Mouse (Mus musculus) CH12.LX (cell line): ENCODE measurements at regions not wholly inside any gene's neighbourhood (a gene's known extent, or its start where the extent isn't known, plus 50 kb on each side); places are given as distances from the start of the nearest gene placed in this dataset.

Experiments used
- DNase-seq: peaks from one replicate; pipeline ENCODE4 v3.0.0-alpha.2; 2013; ENCODE audit errors: extremely low read depth
- H3K27ac ChIP-seq: 2 replicates; pipeline ENCODE4 v1.5.1; 2012; ENCODE audit warnings: low read depth, mild to moderate bottlenecking, control low read depth, moderate library complexity; ENCODE audit not compliant: insufficient read depth
- H3K27me3 ChIP-seq: replicated peaks from 2 replicates; pipeline ENCODE3; 2012; ENCODE audit warnings: inconsistent platforms
- H3K36me3 ChIP-seq, 2 experiments: replicated peaks in 1 of 2; 2 replicates each; pipeline versions ENCODE3 to v1.6.1; 2012; ENCODE audit warnings: inconsistent platforms in 1 of 2, low read length in 1 of 2, mild to moderate bottlenecking in 1 of 2, mixed read lengths in 1 of 2, moderate library complexity in 1 of 2; ENCODE audit not compliant: control insufficient read depth in 1 of 2, insufficient read depth in 1 of 2
- H3K4me1 ChIP-seq, 2 experiments: 2 replicates each; pipeline ENCODE4 v1.6.1; 2012; ENCODE audit warnings: inconsistent platforms in 1 of 2, moderate library complexity in 1 of 2; ENCODE audit not compliant: insufficient read depth in 2 of 2, control insufficient read depth in 1 of 2
- H3K4me2 ChIP-seq: 2 replicates; pipeline ENCODE4 v1.6.1; 2012; ENCODE audit warnings: low read depth, mild to moderate bottlenecking, control low read depth; ENCODE audit not compliant: poor library complexity, insufficient read depth, severe bottlenecking
- H3K4me3 ChIP-seq, 3 experiments: fragments of 150-350 bp in 1 of 3; sonication (generic) in 1 of 3; replicated peaks in 1 of 3; 2 replicates each; pipeline versions ENCODE3 to v1.5.1; 2011 to 2012; ENCODE audit warnings: low read depth in 2 of 3, low read length in 2 of 3, mild to moderate bottlenecking in 2 of 3, moderate library complexity in 2 of 3, control low read depth in 1 of 3, improper control_type of control experiment in 1 of 3, inconsistent platforms in 1 of 3, mixed read lengths in 1 of 3; ENCODE audit not compliant: poor library complexity in 1 of 3
- H3K79me2 ChIP-seq: replicated peaks from 2 replicates; pipeline ENCODE4 v1.6.1; 2012; ENCODE audit warnings: mild to moderate bottlenecking, moderate library complexity; ENCODE audit not compliant: control insufficient read depth, poor library complexity, insufficient read depth, severe bottlenecking; ENCODE audit errors: extremely low read depth
- H3K9ac ChIP-seq: 2 replicates; pipeline ENCODE4 v1.6.1; 2012; ENCODE audit warnings: low read depth, mild to moderate bottlenecking, control low read depth, moderate library complexity; ENCODE audit not compliant: insufficient read depth
- H3K9me3 ChIP-seq: replicated peaks from 2 replicates; pipeline ENCODE3; 2012; ENCODE audit warnings: low read length, inconsistent platforms, mixed read lengths
- CHD1 ChIP-seq: IDR thresholded peaks from 2 replicates; pipeline ENCODE4 v1.6.1; 2012; ENCODE audit warnings: low read depth, low read length, improper control_type of control experiment, inconsistent platforms
- CHD2 ChIP-seq: IDR thresholded peaks from 2 replicates; pipeline ENCODE4 v1.6.1; 2011; ENCODE audit warnings: low read length, improper control_type of control experiment
- E2F4 ChIP-seq: IDR thresholded peaks from 2 replicates; pipeline ENCODE4 v1.6.1; 2011; ENCODE audit warnings: low read depth, low read length, improper control_type of control experiment; ENCODE audit not compliant: insufficient replicate concordance
- GABPA ChIP-seq: IDR thresholded peaks from 2 replicates; pipeline ENCODE4 v1.6.1; 2012; ENCODE audit warnings: low read depth, low read length, improper control_type of control experiment, inconsistent platforms; ENCODE audit not compliant: insufficient replicate concordance
- IRF4 ChIP-seq: IDR thresholded peaks from 2 replicates; pipeline ENCODE4 v1.6.1; 2014; ENCODE audit warnings: low read depth, mild to moderate bottlenecking, inconsistent platforms, low read length, improper control_type of control experiment
- JUN ChIP-seq: IDR thresholded peaks from 2 replicates; pipeline ENCODE4 v1.6.1; 2011; ENCODE audit warnings: low read depth, mild to moderate bottlenecking, low read length, improper control_type of control experiment, moderate library complexity; ENCODE audit not compliant: insufficient read depth
- MAFK ChIP-seq: IDR thresholded peaks from 2 replicates; pipeline ENCODE4 v1.6.1; 2011; ENCODE audit warnings: low read length, improper control_type of control experiment; ENCODE audit not compliant: insufficient replicate concordance
- MEF2A ChIP-seq: IDR thresholded peaks from 2 replicates; pipeline ENCODE4 v1.6.1; 2014; ENCODE audit warnings: low read depth, mild to moderate bottlenecking, inconsistent platforms, low read length, improper control_type of control experiment, borderline replicate concordance
- MYC ChIP-seq: IDR thresholded peaks from 2 replicates; pipeline ENCODE4 v1.6.1; 2011; ENCODE audit warnings: low read depth, mild to moderate bottlenecking, improper control_type of control experiment, low read length
- POLR2A ChIP-seq: IDR thresholded peaks from 2 replicates; pipeline ENCODE4 v1.6.1; 2011; ENCODE audit warnings: low read depth, mild to moderate bottlenecking, improper control_type of control experiment, low read length
- POLR2AphosphoS2 ChIP-seq: IDR thresholded peaks from 2 replicates; pipeline ENCODE4 v1.6.1; 2011; ENCODE audit warnings: low read depth, low read length, improper control_type of control experiment
- RCOR1 ChIP-seq: conservative IDR thresholded peaks from 2 replicates; pipeline ENCODE4 v1.6.1; 2012; ENCODE audit warnings: low read depth, mild to moderate bottlenecking, inconsistent platforms, low read length, improper control_type of control experiment
- SMC3 ChIP-seq: IDR thresholded peaks from 2 replicates; pipeline ENCODE4 v1.6.1; 2011; ENCODE audit warnings: low read depth, low read length, improper control_type of control experiment
- TBP ChIP-seq: conservative IDR thresholded peaks from 2 replicates; pipeline ENCODE4 v1.6.1; 2011; ENCODE audit warnings: low read depth, low read length, improper control_type of control experiment
- TCF12 ChIP-seq: IDR thresholded peaks from 2 replicates; pipeline ENCODE4 v1.6.1; 2014; ENCODE audit warnings: low read depth, mild to moderate bottlenecking, inconsistent platforms, low read length, improper control_type of control experiment
- USF2 ChIP-seq: conservative IDR thresholded peaks from 2 replicates; pipeline ENCODE4 v1.6.1; 2011; ENCODE audit warnings: low read depth, low read length, improper control_type of control experiment
- ZC3H11A ChIP-seq: IDR thresholded peaks from 2 replicates; pipeline ENCODE4 v1.6.1; 2012; ENCODE audit warnings: low read depth, mild to moderate bottlenecking, inconsistent platforms, low read length, improper control_type of control experiment
- ZKSCAN1 ChIP-seq: IDR thresholded peaks from 2 replicates; pipeline ENCODE4 v1.6.1; 2012; ENCODE audit warnings: low read depth, inconsistent platforms, low read length, improper control_type of control experiment, borderline replicate concordance
- ZMIZ1 ChIP-seq: IDR thresholded peaks from 2 replicates; pipeline ENCODE4 v1.6.1; 2012; ENCODE audit warnings: low read depth, mild to moderate bottlenecking, inconsistent platforms, low read length, improper control_type of control experiment
- dilution Hi-C: fragments of 300-500 bp; cut with MboI; formaldehyde crosslinking; loops from 2 replicates; pipeline ENCODE4 v1.14.3; 2020; ENCODE audit warnings: low sequenced_read_pairs; ENCODE audit not compliant: extremely low pct_unique_long_range_greater_than_20kb, extremely low pct_ligation_motif_present
- in situ Hi-C: fragments of 300-500 bp; cut with MboI; formaldehyde crosslinking; loops from 3 replicates; pipeline ENCODE4 v1.14.3; 2019; ENCODE audit warnings: low sequenced_read_pairs, low pct_ligation_motif_present, low pct_unique_long_range_greater_than_20kb, mixed read lengths

- H3K36me3 ChIP-seq, result no peaks in the 10 kb centered on the region
- no peaks in the 10 kb centered on the region for H3K27me3 ChIP-seq
- no peak overlapping the region for H3K27ac ChIP-seq
- H3K4me2 ChIP-seq, result no peak overlapping the region
- H3K4me3 ChIP-seq, result no peak overlapping the region
- H3K4me1 ChIP-seq, result no peaks in the 10 kb centered on the region
- no peak for DNase-seq
- TF ChIP-seq MAFK (no peak), IRF4 (no peak), POLR2AphosphoS2 (no peak), ZMIZ1 (no peak), USF2 (no peak), POLR2A (no peak), SMC3 (no peak), GABPA (no peak), MYC (no peak), E2F4 (no peak), TCF12 (no peak)
- dilution Hi-C loops (no loop called here), in situ Hi-C loops (no loop called here)
- no peaks in the 10 kb centered on the region for H3K79me2 ChIP-seq
- no peaks in the 10 kb centered on the region for H3K9me3 ChIP-seq
- no peak overlapping the region for H3K9ac ChIP-seq
Observed at GRCm38 (mm10) chr1:157939516-157939915, 416.6 kb downstream of the Brinp2 start.

GRCm38 (mm10) chr1:157940331-157940758, 415.8 kb downstream of the Brinp2 start:
- Histone ChIP-seq H3K27me3 (no peaks in the 10 kb centered on the region), H3K36me3 (no peaks in the 10 kb centered on the region), H3K79me2 (no peaks in the 10 kb centered on the region), H3K9ac (no peak overlapping the region), H3K4me2 (no peak overlapping the region), H3K4me3 (no peak overlapping the region), H3K9me3 (no peaks in the 10 kb centered on the region), H3K4me1 (no peaks in the 10 kb centered on the region), H3K27ac (no peak overlapping the region)
- DNase-seq, result no peak
- dilution Hi-C loops (no loop called here), in situ Hi-C loops (no loop called here)
- TF ChIP-seq ZKSCAN1 (no peak), MEF2A (no peak), USF2 (no peak), POLR2AphosphoS2 (no peak), TCF12 (no peak), JUN (no peak), RCOR1 (no peak), MYC (no peak), CHD1 (no peak), TBP (no peak), POLR2A (no peak), ZC3H11A (no peak), CHD2 (no peak), ZMIZ1 (no peak)
